Mouse (Mus musculus) cerebellum, adult 2 months (tissue): Measurements from ENCODE around the gene Gnai3. TPM values are rescaled to one million over a fixed set of nuclear protein-coding genes. Genes with fewer than 3 reads are reported as not detected.

Experiments used
- DNase-seq, 2 experiments: peaks; one replicate each; pipeline ENCODE4 v3.0.0; 2021
- H3K27ac ChIP-seq: fragments of 200-500 bp; 2 replicates; pipeline ENCODE4 v1.5.1; 2012; ENCODE audit warnings: low read length, control low read depth, inconsistent platforms; ENCODE audit not compliant: insufficient read depth
- H3K27me3 ChIP-seq: fragments of 200-500 bp; 2 replicates; pipeline ENCODE4 v1.6.1; 2012; ENCODE audit warnings: inconsistent platforms, mild to moderate bottlenecking, low read length, moderate library complexity; ENCODE audit not compliant: control insufficient read depth, insufficient read depth
- H3K4me1 ChIP-seq: fragments of 200-500 bp; 2 replicates; pipeline ENCODE4 v1.6.1; 2011; ENCODE audit warnings: low read length; ENCODE audit not compliant: control insufficient read depth, insufficient read depth
- H3K4me3 ChIP-seq: fragments of 200-500 bp; replicated peaks from 2 replicates; pipeline ENCODE3; 2011; ENCODE audit warnings: mild to moderate bottlenecking, low read depth, low read length, control low read depth; ENCODE audit not compliant: insufficient read depth
- CTCF ChIP-seq: fragments of 200-500 bp; IDR thresholded peaks from 2 replicates; pipeline ENCODE4 v1.5.1; 2011; ENCODE audit warnings: low read depth, mild to moderate bottlenecking, control low read depth, low read length, moderate library complexity, borderline replicate concordance; ENCODE audit not compliant: insufficient read depth
- POLR2A ChIP-seq: fragments of 200-500 bp; IDR thresholded peaks from 2 replicates; pipeline ENCODE4 v1.6.1; 2011; ENCODE audit warnings: low read length, control low read depth, borderline replicate concordance; ENCODE audit not compliant: insufficient read depth
- WGBS: fragments of 180-500 bp; shearing (Covaris S2); methylation state at CpG from one replicate; pipeline ENCODE4 v1.1.7; 2018; 5-methylcytosine and 5-hydroxymethylcytosine counted together
- polyA plus RNA-seq: library from polyadenylated mRNA; depleted of rRNA; stranded (reverse); fragments of >200 nt; gene quantifications from 2 replicates; pipeline ENCODE4 v1.2.3, GENCODE M21; 2012

Gnai3 gene
- polyA plus RNA-seq, 1 experiment, result 25.6 TPM

GRCm38 (mm10) chr3:108166486-108167211 lies 20.7 kb upstream of the Gnai3 start:
- peak in 1 of 2 experiments; percentile 15 for DNase-seq
- Histone ChIP-seq H3K4me1 (no peaks in the 10 kb centered on the region), H3K27me3 (no peaks in the 10 kb centered on the region), H3K27ac (no peak overlapping the region), H3K4me3 (no peak overlapping the region)
- no peak for TF ChIP-seq POLR2A
- TF ChIP-seq CTCF, result no peak
- 35% methylated on average over 10 of the region's 11 CpGs for whole genome bisulfite sequencing

- Histone ChIP-seq H3K4me3 (no peak overlapping the region), H3K27ac (no peak overlapping the region), H3K27me3 (no peaks in the 10 kb centered on the region), H3K4me1 (no peaks in the 10 kb centered on the region)
- TF ChIP-seq CTCF (no peak), POLR2A (no peak)
- WGBS, result 64% methylated on average over 10 of the region's 10 CpGs
- DNase-seq, result peak in 1 of 2 experiments; percentile 23
Measured at GRCm38 (mm10) chr3:108165532-108166315, 19.8 kb upstream of the Gnai3 start.

- 0% methylated on average over 9 of the region's 9 CpGs for WGBS
- no peaks in the 10 kb centered on the region for H3K4me1 ChIP-seq
- peak; percentile 81 to 91 for DNase-seq
Measured at GRCm38 (mm10) chr3:108164807-108165206, 18.9 kb upstream of the Gnai3 start.

GRCm38 (mm10) chr3:108164091-108164490 lies 18.1 kb upstream of the Gnai3 start:
- 68% methylated on average over 5 of the region's 5 CpGs for WGBS
- Histone ChIP-seq H3K27ac (no peak overlapping the region), H3K4me3 (no peak overlapping the region), H3K4me1 (no peaks in the 10 kb centered on the region), H3K27me3 (no peaks in the 10 kb centered on the region)
- TF ChIP-seq CTCF, result no peak
- TF ChIP-seq POLR2A, result no peak
- DNase-seq, result no peak

More at GRCm38 (mm10) chr3:108164807-108165206, 18.9 kb upstream of the Gnai3 start:
- H3K27ac ChIP-seq, result no peak overlapping the region
- H3K27me3 ChIP-seq, result no peaks in the 10 kb centered on the region
- H3K4me3 ChIP-seq, result peak overlapping the region; percentile 68
- TF ChIP-seq CTCF, result peak; percentile 95
- TF ChIP-seq POLR2A, result no peak

- no peak for DNase-seq
- no peaks in the 10 kb centered on the region for H3K27me3 ChIP-seq
- WGBS, result 43% methylated on average over 9 of the region's 9 CpGs
- H3K4me1 ChIP-seq, result peaks cover 6% of the 10 kb centered on the region; the same call in 1 of the 2 replicates
- no peak overlapping the region for H3K27ac ChIP-seq
- no peak for TF ChIP-seq CTCF
- no peak overlapping the region for H3K4me3 ChIP-seq
Measured at GRCm38 (mm10) chr3:108158383-108159037, 12.6 kb upstream of the Gnai3 start.

GRCm38 (mm10) chr3:108154656-108155055 lies 8.7 kb upstream of the Gnai3 start, which contains the start of gene Gpr61:
Gene Gpr61 (minus strand): TSS chr3:108154882.
- peak; percentile 54 to 56 for DNase-seq
- Histone ChIP-seq H3K4me3 (peak within 1 kb of the TSS; percentile 76), H3K27ac (peak within 1 kb of the TSS; percentile 66), H3K4me1 (peaks cover 6% of the 10 kb centered on the region; the same call in 1 of the 2 replicates), H3K27me3 (no peaks in the 10 kb centered on the region)
- TF ChIP-seq CTCF (no peak), POLR2A (peak; percentile 37; the same call in 1 of the 2 replicates)
- WGBS, result 38% methylated on average over 4 of the region's 4 CpGs

- H3K4me3 ChIP-seq, result no peak overlapping the region
- no peaks in the 10 kb centered on the region; the same call in 1 of the 2 replicates for H3K4me1 ChIP-seq
- DNase-seq, result no peak
- 85% methylated on average over 3 of the region's 3 CpGs for WGBS
- H3K27me3 ChIP-seq, result no peaks in the 10 kb centered on the region
- no peak for TF ChIP-seq POLR2A
- no peak for TF ChIP-seq CTCF
- H3K27ac ChIP-seq, result no peak overlapping the region
Measured at GRCm38 (mm10) chr3:108152290-108152689, 6.3 kb upstream of the Gnai3 start.
